Mouse (Mus musculus): Measurements from ENCODE around the gene Sppl2c.

Sppl2c gene

DNA sequence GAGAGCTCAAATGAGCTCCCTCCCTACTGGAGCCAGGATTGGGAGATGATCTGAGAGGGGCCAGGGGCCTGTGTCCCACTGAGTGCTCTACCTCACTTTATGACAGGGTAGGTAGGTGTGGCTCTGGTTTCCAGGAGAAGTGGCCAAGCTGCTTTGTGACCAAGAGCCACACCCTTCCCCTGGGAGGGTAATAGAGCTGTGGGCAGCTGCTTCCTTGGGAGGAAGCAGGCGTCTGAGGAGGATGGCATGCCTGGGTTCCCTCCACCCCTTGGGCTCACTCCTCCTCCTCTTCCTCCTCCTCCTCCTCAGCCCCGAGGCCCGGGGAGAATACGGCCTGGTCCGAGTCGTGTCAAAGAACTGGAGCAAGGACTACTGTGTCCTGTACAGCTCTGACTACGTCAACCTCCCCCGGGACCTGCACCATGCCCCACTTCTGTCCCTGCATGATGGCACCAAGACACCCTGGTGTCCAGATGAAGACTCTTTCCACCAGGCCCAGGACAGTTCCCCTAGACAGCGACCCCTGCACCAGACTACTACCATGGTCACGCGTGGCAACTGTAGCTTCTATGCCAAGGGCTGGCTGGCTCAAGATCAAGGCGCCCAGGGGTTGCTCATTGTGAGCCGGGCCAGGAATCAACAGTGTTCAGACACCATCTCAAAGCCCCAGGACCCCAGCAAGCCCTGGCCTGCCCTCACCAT lies at the start of gene Sppl2c:
Sppl2c (plus strand) TSS at position 193 of the 702 bp plus-strand sequence.
- DNase-seq (ENCODE audit: low spot score): no peak

DNA sequence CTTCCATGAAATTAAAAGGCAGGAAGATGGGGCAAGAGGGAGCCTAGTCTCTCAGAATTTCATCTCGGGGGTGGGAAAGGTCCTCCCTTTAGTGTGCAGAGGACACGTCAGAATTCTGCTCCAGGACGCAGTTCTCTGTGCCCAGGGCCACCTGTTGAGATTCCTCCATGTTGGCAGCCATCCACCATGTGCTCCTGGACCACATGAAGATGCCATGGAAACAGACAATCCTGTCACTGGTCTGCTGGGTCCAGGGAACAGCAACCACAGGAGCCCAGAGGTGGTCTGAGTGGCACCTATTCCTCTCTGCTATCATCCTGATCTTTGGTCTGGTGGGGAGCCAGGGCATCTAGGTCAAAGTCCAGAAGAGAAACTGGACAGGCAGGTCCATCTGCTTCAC lies 47.2 kb upstream of the Sppl2c start:
- no peak for DNase-seq (ENCODE audit: low spot score)

DNA sequence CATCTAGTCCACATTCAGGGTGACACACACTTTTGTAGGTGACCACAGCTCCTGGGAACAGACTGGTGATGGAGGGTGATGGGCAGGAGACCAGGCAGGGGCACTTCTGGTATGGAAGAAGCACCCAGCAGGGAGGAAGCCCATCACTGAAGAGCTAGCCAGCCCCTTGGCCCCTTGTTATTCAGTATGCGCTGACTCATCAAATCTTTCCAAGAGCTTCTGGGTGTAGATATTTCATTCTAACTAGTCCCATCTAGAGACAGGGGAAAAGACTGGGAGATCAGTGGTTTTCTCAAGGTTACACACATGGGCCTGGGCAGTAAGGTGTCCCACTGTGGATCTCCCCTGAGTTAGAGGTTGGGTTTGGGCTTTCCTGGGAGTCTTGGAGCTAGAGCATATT lies 41.2 kb upstream of the Sppl2c start:
- DNase-seq (ENCODE audit: low spot score): no peak

DNA sequence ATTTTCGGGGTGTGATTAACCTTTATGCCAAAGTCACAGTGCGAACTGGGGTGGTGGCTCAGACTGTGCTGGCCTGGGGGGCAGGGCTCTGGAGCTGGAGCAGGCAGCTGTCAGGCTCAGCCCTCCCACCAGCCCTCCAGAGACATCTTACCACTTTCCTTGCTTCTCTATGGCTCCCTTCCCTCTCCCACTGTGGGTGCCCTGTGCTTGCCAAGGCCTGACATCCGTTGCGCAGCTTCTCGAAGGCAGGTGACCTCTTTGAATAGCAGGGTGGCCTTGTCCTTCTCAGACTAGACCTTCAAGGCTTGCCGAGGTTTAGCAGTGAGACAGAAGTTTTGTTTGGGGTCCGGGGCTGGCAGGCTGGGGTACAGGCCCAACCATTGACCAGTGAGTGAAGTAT lies 37.3 kb upstream of the Sppl2c start:
- DNase-seq (ENCODE audit: low spot score): no peak

DNA sequence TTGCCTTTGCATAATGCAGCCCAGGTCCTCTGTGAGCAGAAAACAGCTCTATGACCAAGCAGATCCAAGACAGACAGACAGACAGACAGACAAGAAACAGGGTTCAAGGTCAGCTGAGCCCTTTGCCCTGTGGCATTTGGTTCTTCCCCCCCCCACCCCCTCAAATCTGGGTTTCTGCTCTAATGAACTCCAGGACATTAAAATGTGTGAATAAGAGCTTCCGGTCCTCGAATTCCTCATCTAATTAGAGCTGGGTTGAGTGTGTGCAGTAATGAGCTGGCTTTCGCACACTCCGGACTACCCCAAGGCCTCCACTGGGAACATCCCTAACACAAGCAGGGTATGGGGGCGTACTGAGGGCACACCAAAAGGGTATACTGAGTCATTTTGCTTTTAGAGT lies 35.2 kb upstream of the Sppl2c start:
- DNase-seq (ENCODE audit: low spot score): no peak

GRCm38 (mm10) chr11:104154332-104154731 lies 31.8 kb upstream of the Sppl2c start:
- DNase-seq (ENCODE audit: low spot score): no peak

DNA sequence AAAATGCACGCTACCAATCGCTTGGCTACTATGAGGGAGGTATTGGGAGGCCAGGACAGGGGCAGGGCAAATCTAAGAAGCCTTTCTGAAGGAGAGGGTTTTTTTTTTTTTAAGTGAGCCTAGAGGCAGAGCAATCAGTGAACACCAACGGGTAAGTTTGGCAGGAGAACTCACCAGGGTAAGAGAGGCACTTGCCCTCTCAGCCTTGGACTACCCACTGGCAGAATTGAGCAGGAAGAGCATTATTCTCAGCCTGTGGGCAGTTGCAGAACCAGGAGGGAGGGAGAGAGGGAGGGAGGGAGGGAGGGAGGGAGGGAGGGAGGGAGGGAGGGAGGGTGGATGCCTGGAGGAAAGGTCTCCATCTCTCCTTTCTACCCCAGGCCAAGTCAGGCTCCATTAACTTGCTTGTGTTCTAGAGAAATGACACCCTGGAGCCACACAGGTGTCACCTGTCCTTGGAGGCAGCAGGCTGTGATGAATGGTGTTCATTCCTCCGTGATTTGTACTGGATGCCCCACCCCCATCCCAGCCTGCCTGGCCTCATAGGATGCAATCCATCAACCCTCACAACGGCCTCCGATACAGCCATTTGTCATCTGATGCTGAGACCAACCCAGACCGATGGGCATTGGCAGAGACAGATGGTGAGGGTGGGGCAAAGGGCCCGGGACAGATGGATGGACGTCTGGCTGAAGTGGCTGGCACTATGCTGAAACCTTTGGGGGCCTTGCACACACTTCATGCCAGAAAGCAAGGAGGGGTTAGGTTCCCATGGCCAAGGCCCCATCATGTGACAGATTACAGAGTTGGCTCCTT lies 31.1 kb upstream of the Sppl2c start:
- no peak for DNase-seq (ENCODE audit: low spot score)

GRCm38 (mm10) chr11:104155899-104156298 lies 30.2 kb upstream of the Sppl2c start:
- no peak for DNase-seq (ENCODE audit: low spot score)

DNA sequence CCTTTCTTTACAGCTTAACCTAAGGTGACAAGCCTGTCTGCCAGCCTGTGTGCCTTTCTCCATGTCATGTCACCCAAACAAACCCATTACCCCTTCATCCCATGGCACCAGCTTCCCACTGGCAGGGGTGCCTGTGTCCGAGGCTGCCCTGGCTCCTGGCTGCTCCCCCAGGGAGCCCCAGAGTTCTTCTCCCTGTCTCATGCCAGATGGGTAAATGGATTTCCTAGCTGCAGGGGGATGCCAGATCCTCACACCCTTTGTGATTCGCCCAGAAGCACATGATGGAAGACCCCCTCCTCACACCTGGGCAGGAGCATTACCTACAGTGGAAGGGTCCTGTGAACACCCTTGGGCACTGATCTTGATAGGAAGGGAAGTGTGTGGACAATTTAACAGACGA lies 29.7 kb upstream of the Sppl2c start:
- DNase-seq (ENCODE audit: low spot score): no peak

DNA sequence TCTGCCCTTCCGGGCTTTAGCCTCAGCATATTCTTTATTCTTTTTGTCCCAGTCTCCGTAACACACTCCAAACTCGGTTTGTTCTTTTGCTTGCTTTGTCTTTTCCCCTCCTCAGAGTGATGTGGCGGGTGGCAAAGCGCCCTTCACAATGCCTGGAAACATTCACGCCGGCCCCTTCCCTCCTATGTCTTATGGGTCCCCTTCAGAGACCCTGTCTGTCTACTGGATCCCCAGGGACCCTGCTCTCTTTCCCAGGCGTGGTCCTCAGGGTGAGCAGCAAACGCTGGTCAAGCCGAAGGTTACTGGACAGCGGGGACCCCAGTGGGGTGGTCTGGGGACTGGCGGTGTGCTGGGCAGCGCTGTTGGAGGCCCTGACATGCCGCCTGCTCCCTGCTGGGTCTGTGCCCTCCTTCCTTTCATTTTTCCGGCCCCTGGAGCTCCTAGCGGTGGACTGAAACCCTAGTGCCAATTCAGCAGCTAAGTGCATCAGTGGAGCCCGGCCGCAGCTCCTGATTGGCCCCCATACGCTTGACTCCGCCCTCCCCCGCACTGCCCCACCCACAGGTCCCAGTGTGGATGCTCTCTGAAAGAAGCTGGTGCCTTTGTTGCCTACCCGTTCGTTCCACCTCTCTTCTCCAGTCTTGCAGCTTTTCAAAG lies 28.4 kb upstream of the Sppl2c start:
- peak; percentile 4 for DNase-seq (ENCODE audit: low spot score)

GRCm38 (mm10) chr11:104158260-104158907 lies 27.7 kb upstream of the Sppl2c start:
- DNase-seq (ENCODE audit: low spot score): no peak

- DNase-seq (ENCODE audit: low spot score): no peak
Observed at GRCm38 (mm10) chr11:104159769-104160272, 26.3 kb upstream of the Sppl2c start.

DNA sequence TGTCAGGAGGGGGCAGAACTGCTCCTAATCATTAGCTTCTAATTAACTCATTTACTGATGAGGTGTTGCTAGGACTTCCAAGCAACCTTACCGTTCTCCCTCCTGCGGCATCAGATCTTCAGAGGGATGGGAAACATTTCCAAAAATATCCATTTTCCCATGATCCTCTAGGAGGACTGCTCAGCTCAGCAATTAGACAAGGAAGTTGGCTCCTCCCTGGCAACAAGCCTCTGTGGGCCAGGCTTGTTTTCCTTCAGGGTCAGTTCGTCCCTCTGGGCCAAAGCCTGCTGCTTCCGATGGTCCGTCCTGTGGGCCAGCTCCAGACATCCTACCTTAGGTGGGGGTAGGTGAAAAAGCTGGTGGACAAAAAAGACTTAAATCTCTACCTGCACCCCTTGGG lies 25.0 kb upstream of the Sppl2c start:
- DNase-seq (ENCODE audit: low spot score): no peak

DNA sequence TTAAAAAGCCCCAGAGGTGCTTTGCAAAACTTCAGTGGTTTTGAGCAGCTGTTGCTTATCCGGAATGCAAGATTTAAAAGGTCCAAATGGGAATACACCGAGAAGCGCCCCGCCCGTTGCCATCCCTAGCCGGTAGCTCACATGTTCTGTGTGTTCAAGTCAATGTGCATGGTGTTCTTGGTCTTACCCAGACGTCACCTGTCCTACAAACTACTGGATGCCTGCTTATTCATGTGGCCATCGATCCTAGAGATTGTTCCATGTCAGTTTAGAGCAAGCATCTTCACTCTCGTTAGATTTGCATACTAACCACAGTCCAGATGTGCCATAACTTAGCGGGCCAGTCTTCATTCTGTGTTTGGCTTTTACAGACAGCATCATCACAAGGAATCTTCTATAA lies 21.9 kb upstream of the Sppl2c start:
- DNase-seq (ENCODE audit: low spot score): no peak

DNA sequence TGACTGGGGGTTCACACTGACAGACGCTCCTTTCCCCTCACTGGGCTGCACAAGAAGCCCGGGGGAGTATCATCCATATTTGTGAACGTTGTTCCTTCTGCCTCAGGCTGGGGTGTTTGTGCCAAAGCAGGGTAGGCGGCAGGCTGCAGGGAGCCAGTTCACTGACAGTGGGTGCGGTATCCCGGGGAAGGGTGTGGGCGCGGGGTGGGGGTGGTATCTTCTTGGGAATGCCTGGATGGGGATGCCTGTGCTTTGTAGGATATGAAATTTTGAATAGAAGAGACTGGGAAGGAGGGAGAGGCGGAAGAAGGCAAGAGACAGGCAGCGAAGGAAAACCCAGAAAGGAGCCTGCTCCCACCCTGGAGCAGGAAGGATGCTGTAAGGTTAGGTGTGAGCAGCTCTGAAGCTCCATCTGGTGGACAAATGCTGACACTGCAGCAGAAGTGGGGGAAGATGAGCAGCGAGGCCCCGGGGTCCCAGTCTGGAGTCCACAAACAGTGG lies 14.8 kb upstream of the Sppl2c start:
- DNase-seq (ENCODE audit: low spot score): peak; percentile 21

DNA sequence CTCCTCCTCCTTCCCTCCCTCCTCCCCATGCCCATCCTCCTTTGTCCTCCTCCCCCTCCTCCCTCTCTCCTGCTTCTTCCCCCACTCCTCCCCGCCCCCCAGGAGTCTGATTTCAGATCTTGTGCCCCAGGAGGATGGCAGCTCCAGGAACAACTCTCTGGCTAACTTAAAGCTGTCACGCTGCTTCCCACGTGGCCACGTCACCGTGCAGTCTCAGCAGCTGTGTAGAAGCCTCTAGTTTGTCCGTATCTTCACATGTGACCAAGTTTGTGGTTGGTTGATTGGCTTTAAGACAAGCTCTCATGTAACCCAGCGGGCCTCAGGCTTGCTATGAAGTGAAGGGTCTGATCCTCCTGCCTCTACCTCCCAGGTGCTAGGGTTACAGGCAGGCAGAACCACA lies 7.2 kb upstream of the Sppl2c start:
- no peak for DNase-seq (ENCODE audit: low spot score)

GRCm38 (mm10) chr11:104179804-104180203 lies 6.3 kb upstream of the Sppl2c start:
- DNase-seq (ENCODE audit: low spot score): no peak

DNA sequence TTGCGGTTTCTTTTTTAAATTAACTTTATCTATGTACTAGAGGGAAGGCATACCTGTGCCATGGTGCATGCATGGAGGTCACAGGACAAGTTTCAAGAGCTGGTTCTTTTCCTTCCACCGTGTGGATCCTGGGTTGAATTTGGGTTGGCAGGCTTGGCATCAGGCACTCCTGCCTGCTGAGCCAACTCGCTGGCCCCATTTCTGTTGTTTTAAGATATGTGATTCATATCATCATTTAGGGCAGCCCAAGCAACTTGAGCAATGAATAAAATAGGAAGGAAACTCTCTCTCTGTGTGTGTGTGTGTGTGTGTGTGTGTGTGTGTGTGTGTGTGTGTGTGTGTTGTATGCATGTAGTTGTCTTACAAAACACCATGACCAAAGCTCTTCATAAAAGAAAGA lies 4.0 kb upstream of the Sppl2c start:
- no peak for DNase-seq (ENCODE audit: low spot score)

GRCm38 (mm10) chr11:104186837-104187150 lies 667 bp downstream of the Sppl2c start:
- no peak for DNase-seq (ENCODE audit: low spot score)

GRCm38 (mm10) chr11:104187766-104188165 lies 1.6 kb downstream of the Sppl2c start:
- no peak for DNase-seq (ENCODE audit: low spot score)

GRCm38 (mm10) chr11:104190008-104190407 lies 3.9 kb downstream of the Sppl2c start:
- no peak for DNase-seq (ENCODE audit: low spot score)

DNA sequence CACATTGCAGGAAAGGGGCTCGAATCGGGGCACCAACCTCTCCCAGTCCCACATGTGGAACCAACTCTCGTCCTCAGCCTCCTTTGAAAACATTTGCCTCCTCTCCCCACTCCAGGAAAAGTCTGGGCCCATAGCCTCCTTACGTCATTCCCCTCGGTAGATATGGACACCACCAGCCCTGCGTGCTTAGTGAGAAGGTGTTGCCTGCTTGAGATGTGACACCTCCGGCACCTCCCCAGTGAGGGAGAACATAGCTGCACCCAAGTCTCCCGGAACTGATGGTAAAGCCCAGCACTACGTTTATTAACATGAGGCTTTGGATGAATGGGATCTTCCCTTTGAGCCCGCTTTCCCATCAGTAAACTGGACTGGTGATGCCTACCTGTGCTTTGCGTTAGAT lies 9.3 kb downstream of the Sppl2c start:
- no peak for DNase-seq (ENCODE audit: low spot score)

Data from c-Kit-positive CD71-positive TER-119-positive erythroid progenitor cells, embryonic 14.5 days (primary cell).